Mouse (Mus musculus) limb, embryonic 12.5 days (tissue): ENCODE measurements around the gene Fgf11. TPM values are rescaled to one million over a fixed set of nuclear protein-coding genes. Genes with fewer than 3 reads are reported as not detected.

Experiments used
- ATAC-seq: fragments of 200-750 bp; cut with Nextera tagmentation; 2 replicates; pipeline ENCODE4 v1.8.0; 2017; ENCODE audit warnings: low read depth, moderate TSS enrichment; ENCODE audit not compliant: insufficient number of reproducible peaks, insufficient read depth, low FRiP score, low TSS enrichment
- H3K27ac ChIP-seq: fragments of 300-500 bp; sonication (generic); 2 replicates; pipeline ENCODE4 v1.5.1; 2016; ENCODE audit warnings: mild to moderate bottlenecking, moderate library complexity
- H3K27me3 ChIP-seq: fragments of 300-500 bp; sonication (generic); 2 replicates; pipeline ENCODE4 v1.6.1; 2016; ENCODE audit warnings: mild to moderate bottlenecking, moderate library complexity
- H3K36me3 ChIP-seq: fragments of 300-500 bp; sonication (generic); 2 replicates; pipeline ENCODE4 v1.6.1; 2016; ENCODE audit warnings: mild to moderate bottlenecking, moderate library complexity
- H3K4me1 ChIP-seq: fragments of 300-500 bp; sonication (generic); replicated peaks from 2 replicates; pipeline ENCODE4 v1.6.1; 2016
- H3K4me2 ChIP-seq: fragments of 300-500 bp; sonication (generic); 2 replicates; pipeline ENCODE4 v1.6.1; 2016; ENCODE audit warnings: mild to moderate bottlenecking, moderate library complexity
- H3K4me3 ChIP-seq: fragments of 300-500 bp; sonication (generic); replicated peaks from 2 replicates; pipeline ENCODE4 v1.5.1; 2016; ENCODE audit warnings: mild to moderate bottlenecking
- H3K9ac ChIP-seq: fragments of 300-500 bp; sonication (generic); replicated peaks from 2 replicates; pipeline ENCODE4 v1.6.1; 2016; ENCODE audit warnings: mild to moderate bottlenecking, moderate library complexity
- H3K9me3 ChIP-seq: fragments of 300-500 bp; sonication (generic); 2 replicates; pipeline ENCODE4 v1.6.1; 2016; ENCODE audit warnings: mild to moderate bottlenecking, moderate library complexity
- WGBS: fragments of 180-500 bp; shearing (Covaris S2); methylation state at CpG from one replicate; pipeline ENCODE4 v1.1.7; 2016; 5-methylcytosine and 5-hydroxymethylcytosine counted together
- polyA plus RNA-seq: library from polyadenylated mRNA; unstranded; fragments of >200 nt; fragmentation: Nextera tagmentation; extraction: Ambion mirVana; gene quantifications from 2 replicates; pipeline ENCODE4 v1.2.1, GENCODE M21; 2016

The Fgf11 gene
- polyA plus RNA-seq, 1 experiment from 2014 or later: 1.2 TPM

DNA sequence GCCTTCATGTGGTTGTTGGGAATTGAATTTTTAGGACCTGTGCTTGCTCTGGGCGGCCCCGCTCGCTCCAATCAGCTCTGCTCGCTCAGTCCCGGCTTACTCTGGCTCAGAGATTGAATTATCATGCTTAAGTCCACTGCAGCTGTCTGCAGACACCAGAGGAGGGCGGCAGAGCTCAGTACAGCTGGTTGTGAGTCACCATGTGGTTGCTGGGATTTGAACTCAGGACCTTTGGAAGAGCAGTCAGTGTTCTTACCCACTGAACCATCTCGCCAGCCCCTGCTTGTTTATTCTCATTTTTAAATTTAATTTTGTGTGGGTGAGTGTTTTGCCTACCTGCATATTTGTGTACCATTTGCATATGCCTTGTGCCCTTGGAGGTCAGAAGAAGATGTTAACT is 38.1 kb downstream of the Fgf11 start:
- Histone ChIP-seq H3K4me3 (no peak overlapping the region), H3K4me2 (no peak overlapping the region), H3K27me3 (no peaks in the 10 kb centered on the region), H3K4me1 (peaks cover 37% of the 10 kb centered on the region), H3K27ac (no peak overlapping the region), H3K9me3 (no peaks in the 10 kb centered on the region), H3K9ac (no peak overlapping the region), H3K36me3 (no peaks in the 10 kb centered on the region)
- no peak for ATAC-seq
- WGBS: 67% methylated on average over 7 of the region's 7 CpGs

GRCm38 (mm10) chr11:69761868-69762267 is 39.8 kb downstream of the Fgf11 start, which contains the start of gene Slc35g3:
Gene Slc35g3, minus strand, starts transcription at chr11:69761968.
- Histone ChIP-seq H3K36me3 (no peaks in the 10 kb centered on the region), H3K9me3 (no peaks in the 10 kb centered on the region), H3K4me1 (peaks cover 30% of the 10 kb centered on the region), H3K4me2 (no peak within 1 kb of the TSS), H3K4me3 (no peak within 1 kb of the TSS), H3K9ac (no peak within 1 kb of the TSS), H3K27ac (peak within 1 kb of the TSS; percentile 98; the same call in 1 of the 2 replicates), H3K27me3 (no peaks in the 10 kb centered on the region)
- no peak for ATAC-seq
- 59% methylated on average over 1 of the region's 1 CpGs for WGBS

- Histone ChIP-seq H3K9me3 (no peaks in the 10 kb centered on the region), H3K4me2 (no peak overlapping the region), H3K27ac (peak overlapping the region; percentile 98), H3K4me1 (peaks cover 34% of the 10 kb centered on the region), H3K4me3 (no peak overlapping the region), H3K27me3 (no peaks in the 10 kb centered on the region), H3K36me3 (no peaks in the 10 kb centered on the region), H3K9ac (no peak overlapping the region)
- no peak for ATAC-seq
- 92% methylated on average over 7 of the region's 7 CpGs for WGBS
Observed at GRCm38 (mm10) chr11:69760901-69761200, 40.8 kb downstream of the Fgf11 start.

GRCm38 (mm10) chr11:69760160-69760900 is 41.3 kb downstream of the Fgf11 start:
- Histone ChIP-seq H3K9ac (peak overlapping the region; percentile 72; the same call in 1 of the 2 replicates), H3K27me3 (no peaks in the 10 kb centered on the region), H3K9me3 (no peaks in the 10 kb centered on the region), H3K4me1 (peaks cover 37% of the 10 kb centered on the region), H3K4me2 (peak overlapping the region; percentile 78), H3K36me3 (no peaks in the 10 kb centered on the region), H3K4me3 (peak overlapping the region; percentile 63), H3K27ac (peak overlapping the region; percentile 98)
- 81% methylated on average over 14 of the region's 14 CpGs for WGBS
- ATAC-seq: no peak

- ATAC-seq: peak; percentile 92
- Histone ChIP-seq H3K4me2 (peak overlapping the region; percentile 78), H3K27ac (peak overlapping the region; percentile 98), H3K4me3 (peak overlapping the region; percentile 63), H3K9ac (peak overlapping the region; percentile 72), H3K9me3 (no peaks in the 10 kb centered on the region), H3K4me1 (peaks cover 40% of the 10 kb centered on the region), H3K36me3 (no peaks in the 10 kb centered on the region), H3K27me3 (no peaks in the 10 kb centered on the region)
- WGBS: under 1% methylated on average over 37 of the region's 37 CpGs
Observed at GRCm38 (mm10) chr11:69758971-69759721, 42.5 kb downstream of the Fgf11 start.

DNA sequence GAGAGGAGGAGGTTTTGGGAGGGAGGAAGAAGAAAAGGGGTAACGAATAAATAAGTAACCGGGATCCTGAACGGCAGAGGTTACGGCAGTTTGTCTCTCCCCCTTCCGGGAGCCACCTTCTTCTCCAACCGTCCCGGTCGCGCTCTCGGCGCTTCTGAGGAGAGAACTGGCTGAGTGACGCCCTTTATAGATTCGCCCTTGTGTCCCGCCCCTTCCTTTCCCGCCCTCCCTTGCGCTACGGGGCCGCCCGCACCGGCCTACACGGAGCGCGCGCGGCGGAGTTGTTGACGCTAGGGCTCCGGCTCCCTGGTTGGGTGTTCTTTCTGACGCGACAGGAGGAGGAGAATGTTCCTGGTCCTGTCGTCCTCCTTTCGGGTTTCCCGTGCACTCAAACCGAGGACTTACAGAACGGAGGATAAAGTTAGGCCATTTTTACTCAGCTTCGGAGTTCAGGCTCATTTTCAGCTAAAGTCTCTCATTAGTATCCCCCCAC is 43.1 kb downstream of the Fgf11 start, which contains the start of gene Polr2a:
TSS of gene Polr2a (minus strand) at position 160 of the 493 bp plus-strand sequence.
- Histone ChIP-seq H3K4me2 (peak within 1 kb of the TSS; percentile 78), H3K27me3 (no peaks in the 10 kb centered on the region), H3K9me3 (no peaks in the 10 kb centered on the region), H3K4me3 (peak within 1 kb of the TSS; percentile 63), H3K9ac (peak within 1 kb of the TSS; percentile 72), H3K27ac (peak within 1 kb of the TSS; percentile 98), H3K36me3 (no peaks in the 10 kb centered on the region), H3K4me1 (peaks cover 41% of the 10 kb centered on the region)
- peak; percentile 96 for ATAC-seq
- WGBS: under 1% methylated on average over 36 of the region's 36 CpGs

DNA sequence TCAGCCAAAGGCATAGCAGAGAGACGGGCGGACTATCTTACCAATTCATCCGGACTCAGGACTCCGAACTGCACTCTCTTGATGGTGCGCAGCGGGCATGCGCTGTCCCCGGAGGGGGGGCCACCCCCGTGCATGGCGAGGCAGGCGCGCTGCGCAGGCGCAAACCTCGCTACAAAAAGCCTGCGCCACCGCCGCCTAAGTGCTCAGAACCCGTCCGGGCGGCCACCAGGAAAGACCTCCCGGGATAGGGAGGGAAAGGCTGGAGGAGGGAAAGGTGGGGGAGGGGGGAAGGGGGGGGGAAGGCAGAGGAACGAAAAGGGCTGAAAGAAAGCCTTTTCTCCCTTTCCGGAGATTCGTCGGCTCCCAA is 43.6 kb downstream of the Fgf11 start:
- Histone ChIP-seq H3K4me1 (peaks cover 43% of the 10 kb centered on the region), H3K27ac (peak overlapping the region; percentile 98), H3K27me3 (no peaks in the 10 kb centered on the region), H3K4me2 (peak overlapping the region; percentile 78), H3K36me3 (no peaks in the 10 kb centered on the region), H3K9ac (peak overlapping the region; percentile 72), H3K9me3 (no peaks in the 10 kb centered on the region), H3K4me3 (peak overlapping the region; percentile 63)
- peak; percentile 71 for ATAC-seq
- 0% methylated on average over 26 of the region's 26 CpGs for WGBS

DNA sequence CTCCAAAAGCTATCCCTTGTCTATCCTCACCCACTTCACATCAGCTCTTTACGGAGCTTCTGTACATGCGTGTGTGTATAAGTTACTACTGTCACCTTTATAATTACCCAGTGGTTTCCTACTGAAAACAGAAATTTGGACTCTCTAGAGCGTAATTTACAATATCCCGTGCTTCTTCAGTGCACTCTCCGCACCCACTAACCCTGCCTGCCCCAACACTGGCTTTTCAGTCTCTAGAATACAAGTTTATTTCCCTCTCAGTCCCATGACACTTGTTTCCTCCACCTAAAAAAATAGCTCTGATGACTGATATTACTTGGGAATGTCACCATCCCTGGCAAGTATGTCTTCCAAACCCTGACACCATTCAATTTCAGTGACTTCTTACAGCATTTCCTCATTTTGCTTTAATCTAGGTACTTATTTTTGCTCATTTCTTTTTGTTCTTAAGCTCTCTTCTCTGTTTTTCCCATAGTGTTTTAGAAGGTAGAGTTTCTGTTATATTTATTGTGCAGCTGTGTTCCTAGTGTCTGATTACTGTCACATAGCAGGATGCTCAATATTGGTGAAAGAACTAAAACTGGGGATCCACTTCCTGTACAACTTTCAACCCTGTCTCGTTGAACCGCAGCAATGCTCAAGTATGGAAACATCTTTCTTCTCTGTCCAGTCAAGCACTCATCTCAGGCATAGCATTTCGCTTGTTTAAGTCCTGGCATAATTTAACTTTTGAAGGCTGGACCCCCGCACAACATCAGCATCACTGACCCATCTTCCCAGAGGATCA is 44.2 kb downstream of the Fgf11 start:
- Histone ChIP-seq H3K27ac (peak overlapping the region; percentile 98), H3K27me3 (no peaks in the 10 kb centered on the region), H3K9me3 (no peaks in the 10 kb centered on the region), H3K4me2 (peak overlapping the region; percentile 78), H3K9ac (peak overlapping the region; percentile 72), H3K4me1 (peaks cover 48% of the 10 kb centered on the region), H3K4me3 (peak overlapping the region; percentile 63), H3K36me3 (no peaks in the 10 kb centered on the region)
- no peak for ATAC-seq
- 48% methylated on average over 9 of the region's 9 CpGs for WGBS

DNA sequence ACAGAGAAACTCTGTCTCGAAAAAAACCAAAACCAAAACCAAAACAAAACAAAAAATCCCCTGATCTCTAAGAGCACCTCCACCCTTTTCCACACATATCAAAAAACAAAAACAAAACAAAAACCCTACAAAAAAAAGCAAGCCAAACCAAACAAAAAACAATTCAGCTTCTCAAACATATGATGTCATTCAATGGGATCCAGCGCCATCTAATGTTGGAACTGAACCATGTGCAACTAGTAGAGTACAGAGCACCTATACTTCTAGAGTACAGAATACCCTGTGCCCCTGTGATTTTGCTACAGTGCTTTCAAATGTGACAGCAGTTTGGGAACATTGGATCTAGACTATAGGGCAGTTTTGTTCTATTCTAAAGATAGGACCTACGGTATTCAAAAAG is 47.0 kb downstream of the Fgf11 start:
- WGBS: 61% methylated on average over 3 of the region's 3 CpGs

DNA sequence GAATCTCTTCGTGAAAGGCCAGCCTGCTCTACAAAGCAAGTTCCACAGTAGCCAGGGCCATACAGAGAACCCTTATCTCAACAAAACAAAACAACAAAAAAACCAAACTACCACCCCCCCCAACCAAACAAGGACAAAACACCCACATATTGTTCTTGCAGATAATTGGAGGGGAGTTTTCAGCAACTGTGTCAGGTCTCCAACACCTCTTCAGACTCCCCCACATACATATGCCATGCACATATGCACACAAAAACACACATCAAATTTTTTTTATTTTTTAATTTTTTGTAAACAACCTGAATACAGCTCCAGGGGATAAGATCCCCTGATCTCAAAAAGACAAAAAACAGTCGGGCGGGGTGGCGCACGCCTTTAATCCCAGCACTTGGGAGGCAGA is 47.4 kb downstream of the Fgf11 start:
- Histone ChIP-seq H3K9ac (no peak overlapping the region), H3K27ac (no peak overlapping the region), H3K4me3 (no peak overlapping the region), H3K36me3 (peaks cover 6% of the 10 kb centered on the region; the same call in 1 of the 2 replicates), H3K27me3 (no peaks in the 10 kb centered on the region), H3K4me2 (peak overlapping the region; percentile 78; the same call in 1 of the 2 replicates), H3K4me1 (peaks cover 42% of the 10 kb centered on the region), H3K9me3 (no peaks in the 10 kb centered on the region)
- no peak for ATAC-seq
- WGBS: 94% methylated on average over 5 of the region's 5 CpGs

More for the DNA sequence above, 47.0 kb downstream of the Fgf11 start:
- Histone ChIP-seq H3K27me3 (no peaks in the 10 kb centered on the region), H3K4me1 (peaks cover 45% of the 10 kb centered on the region), H3K9me3 (no peaks in the 10 kb centered on the region), H3K4me2 (peak overlapping the region; percentile 78), H3K9ac (no peak overlapping the region), H3K27ac (no peak overlapping the region), H3K36me3 (0 out of 2 replicates have a peak, but pooled peaks cover 3% of the 10 kb centered on the region), H3K4me3 (no peak overlapping the region; the same call in 1 of the 2 replicates)
- ATAC-seq: no peak

GRCm38 (mm10) chr11:69752686-69753085 is 49.0 kb downstream of the Fgf11 start:
- Histone ChIP-seq H3K4me2 (no peak overlapping the region), H3K27me3 (no peaks in the 10 kb centered on the region), H3K9ac (no peak overlapping the region), H3K27ac (no peak overlapping the region), H3K36me3 (peaks cover 17% of the 10 kb centered on the region), H3K9me3 (no peaks in the 10 kb centered on the region), H3K4me3 (no peak overlapping the region), H3K4me1 (peaks cover 42% of the 10 kb centered on the region)
- no peak for ATAC-seq
